Mouse (Mus musculus) stomach, postnatal 0 days (tissue): ENCODE results near the gene Zfp985.
"Not testable (repeated sequence)": the region's sequence is repeated elsewhere in the genome, so short reads cannot be mapped to it uniquely, and the experiment has no call there.

Experiments
- CTCF ChIP-seq: IDR thresholded peaks from 2 replicates; pipeline ENCODE4 v1.5.1; 2016; ENCODE audit warnings: antibody characterized with exemption, low read depth, mild to moderate bottlenecking, moderate library complexity
- EP300 ChIP-seq: optimal IDR thresholded peaks from 2 replicates; pipeline ENCODE3; 2016; ENCODE audit warnings: antibody characterized with exemption

DNA sequence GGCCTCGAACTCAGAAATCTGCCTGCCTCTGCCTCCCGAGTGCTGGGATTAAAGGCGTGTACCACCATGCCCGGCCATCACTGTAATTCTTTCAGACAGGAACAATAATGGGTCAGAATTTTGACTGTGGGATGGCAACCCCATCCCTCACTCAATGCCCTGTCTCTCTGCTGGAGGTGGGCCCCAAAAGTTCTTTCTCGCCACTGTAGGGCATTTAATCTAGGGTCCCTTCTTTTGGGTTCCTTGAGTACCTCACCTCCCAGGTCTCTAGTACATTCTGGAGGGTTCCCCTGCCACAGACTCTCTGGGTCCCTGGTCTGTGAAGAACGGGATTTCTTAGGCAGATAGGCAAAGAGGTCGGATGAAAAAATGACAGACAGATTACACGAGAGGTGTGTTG is 18.1 kb downstream of the Zfp985 start:
- not testable (repeated sequence) for TF ChIP-seq CTCF, EP300
